Mouse (Mus musculus): ENCODE data around the gene Fam71a. TPM values are rescaled to one million over a fixed set of nuclear protein-coding genes. Genes with fewer than 3 reads are reported as not detected.

Gene Fam71a
- total and polyA plus RNA-seq, 2 experiments from 2014 or later: not detected

DNA sequence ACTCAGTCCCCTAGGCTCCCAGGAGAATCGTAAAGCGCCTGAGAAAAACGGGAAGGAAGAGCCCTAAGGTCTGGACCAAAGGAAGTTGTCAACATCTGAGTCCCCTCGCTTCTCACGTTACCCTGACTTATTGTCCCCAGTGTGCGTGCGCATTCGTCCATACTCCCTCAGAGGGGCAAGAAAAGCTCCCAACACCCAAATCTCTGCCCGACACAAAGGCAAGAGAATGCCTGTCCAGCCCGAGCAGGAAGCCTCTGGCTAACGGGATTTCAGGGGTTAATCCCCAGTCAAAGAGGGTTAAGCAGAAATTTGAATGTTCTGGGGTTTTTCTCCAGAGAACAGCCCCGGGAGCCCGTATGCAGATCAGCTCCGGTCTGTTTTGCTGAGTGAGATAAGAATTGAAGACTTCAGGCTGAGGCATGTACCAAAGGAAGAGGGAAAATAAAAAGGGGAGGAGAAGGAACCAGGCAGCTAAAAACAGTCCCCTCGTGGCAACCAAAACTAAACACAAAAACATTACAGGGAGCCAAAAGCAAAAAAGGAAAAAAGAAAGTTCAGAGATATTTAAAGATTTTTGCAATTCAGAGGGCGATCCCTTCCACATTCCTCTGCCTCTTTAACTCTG, 21.3 kb upstream of the Fam71a start:
- no peaks in the 10 kb centered on the region for H3K9me3 ChIP-seq (ENCODE audit: low read length)
- H3K36me3 ChIP-seq (ENCODE audit: insufficient read depth): no peaks in the 10 kb centered on the region
- peak overlapping the region; percentile 96 for H3K4me2 ChIP-seq (ENCODE audit: low read depth)
- peak overlapping the region; percentile 8; the same call in 1 of the 2 replicates for H3K4me3 ChIP-seq (ENCODE audit: low read depth, low read length)
- H3K9ac ChIP-seq: no peak overlapping the region
- WGBS: under 1% methylated on average over 16 of the region's 16 CpGs
- peaks cover 20% of the 10 kb centered on the region for H3K4me1 ChIP-seq (ENCODE audit: insufficient read depth)
- peaks cover 72% of the 10 kb centered on the region for H3K27me3 ChIP-seq (ENCODE audit: insufficient read depth, low read length)
- no peak for TF ChIP-seq CTCF (IDR thresholded peaks at IDR 0.05; ENCODE audit: low read depth)
- peak; percentile 13 for DNase-seq
- no peak for ATAC-seq
- H3K27ac ChIP-seq (ENCODE audit: low read depth, low read length): no peak overlapping the region

DNA sequence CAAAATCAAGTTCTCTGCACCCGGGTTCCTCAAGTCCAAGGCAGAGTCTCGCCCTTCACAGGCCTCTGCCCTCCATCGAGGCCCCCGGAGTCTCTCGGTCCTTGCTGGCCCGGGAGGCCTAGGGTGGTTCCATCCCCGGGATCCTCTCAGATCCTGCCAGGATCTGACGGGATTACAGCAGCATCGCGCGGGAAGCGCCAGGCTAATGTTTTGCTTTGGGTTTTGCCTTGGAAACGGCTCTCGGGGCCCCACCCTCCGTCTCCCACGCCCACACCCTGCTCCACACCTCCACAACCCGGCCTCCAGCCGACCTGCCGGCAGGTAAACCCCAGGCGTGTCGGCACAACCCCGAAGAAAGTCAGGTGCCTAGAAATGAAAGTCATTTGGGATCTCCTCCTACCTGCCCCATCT, 20.2 kb upstream of the Fam71a start:
- 1% methylated on average over 22 of the region's 22 CpGs for WGBS
- ATAC-seq: no peak

DNA sequence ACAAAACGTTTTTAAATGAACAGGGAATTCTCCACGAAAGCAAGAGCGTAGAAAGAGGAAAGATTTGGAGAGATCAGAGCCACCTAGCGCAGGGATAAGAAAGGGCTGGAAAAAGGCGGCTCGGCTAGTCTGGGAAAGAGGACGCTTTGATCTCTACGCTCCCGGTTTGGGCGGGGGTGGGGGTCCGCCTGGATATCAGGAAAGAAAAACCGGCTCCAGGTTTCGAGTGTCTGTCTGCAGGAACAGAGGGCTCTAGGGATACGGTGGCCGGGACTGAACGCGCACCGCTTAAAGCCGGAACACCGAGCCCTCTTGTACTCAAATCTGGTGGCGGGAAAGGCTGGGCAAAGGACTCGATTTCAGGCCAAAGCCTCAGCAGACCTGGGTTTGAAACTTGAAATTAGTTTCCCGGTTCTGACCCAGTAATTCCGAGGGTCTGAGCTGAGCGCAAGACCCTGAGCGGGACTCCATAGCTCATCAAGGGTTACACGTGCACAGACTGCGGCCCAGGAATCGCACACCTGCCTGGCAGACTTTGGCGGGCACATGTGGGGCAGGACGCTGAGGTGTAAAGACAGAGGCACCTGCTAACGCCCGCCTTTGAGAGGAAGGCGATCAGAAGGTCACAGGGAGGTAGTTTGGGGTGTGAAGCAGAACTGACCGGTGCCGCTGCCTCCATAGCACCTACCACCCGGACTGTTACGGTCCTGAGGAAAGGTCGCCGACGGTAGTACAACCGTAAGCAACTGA, 19.6 kb upstream of the Fam71a start:
- H3K9me3 ChIP-seq (ENCODE audit: low read length): no peaks in the 10 kb centered on the region
- H3K4me3 ChIP-seq (ENCODE audit: low read depth, low read length): peak overlapping the region; percentile 49
- 0 out of 2 replicates have a peak overlapping the region, but pooled peaks have one; percentile 14 for H3K9ac ChIP-seq
- H3K4me2 ChIP-seq (ENCODE audit: low read depth): peak overlapping the region; percentile 96
- H3K27ac ChIP-seq (ENCODE audit: low read depth, low read length): no peak overlapping the region
- peaks cover 20% of the 10 kb centered on the region for H3K4me1 ChIP-seq (ENCODE audit: insufficient read depth)
- no peaks in the 10 kb centered on the region for H3K36me3 ChIP-seq (ENCODE audit: insufficient read depth)
- WGBS: 3% methylated on average over 42 of the region's 42 CpGs
- peak; percentile 51 for TF ChIP-seq CTCF (IDR thresholded peaks at IDR 0.05; ENCODE audit: low read depth)
- DNase-seq (peak; percentile 54), ATAC-seq (peak; percentile 42; the same call in 1 of the 2 replicates)
- H3K27me3 ChIP-seq (ENCODE audit: insufficient read depth, low read length): peaks cover 86% of the 10 kb centered on the region

More for the DNA sequence above, 20.2 kb upstream of the Fam71a start:
- no peak for TF ChIP-seq CTCF (IDR thresholded peaks at IDR 0.05; ENCODE audit: low read depth)
- Histone ChIP-seq H3K27ac (ENCODE audit: low read depth, low read length) (no peak overlapping the region), H3K4me1 (ENCODE audit: insufficient read depth) (peaks cover 20% of the 10 kb centered on the region), H3K9me3 (ENCODE audit: low read length) (no peaks in the 10 kb centered on the region), H3K9ac (no peak overlapping the region), H3K27me3 (ENCODE audit: insufficient read depth, low read length) (peaks cover 81% of the 10 kb centered on the region), H3K36me3 (ENCODE audit: insufficient read depth) (no peaks in the 10 kb centered on the region), H3K4me2 (ENCODE audit: low read depth) (peak overlapping the region; percentile 96), H3K4me3 (ENCODE audit: low read depth, low read length) (peak overlapping the region; percentile 49)
- peak; percentile 23 for DNase-seq

DNA sequence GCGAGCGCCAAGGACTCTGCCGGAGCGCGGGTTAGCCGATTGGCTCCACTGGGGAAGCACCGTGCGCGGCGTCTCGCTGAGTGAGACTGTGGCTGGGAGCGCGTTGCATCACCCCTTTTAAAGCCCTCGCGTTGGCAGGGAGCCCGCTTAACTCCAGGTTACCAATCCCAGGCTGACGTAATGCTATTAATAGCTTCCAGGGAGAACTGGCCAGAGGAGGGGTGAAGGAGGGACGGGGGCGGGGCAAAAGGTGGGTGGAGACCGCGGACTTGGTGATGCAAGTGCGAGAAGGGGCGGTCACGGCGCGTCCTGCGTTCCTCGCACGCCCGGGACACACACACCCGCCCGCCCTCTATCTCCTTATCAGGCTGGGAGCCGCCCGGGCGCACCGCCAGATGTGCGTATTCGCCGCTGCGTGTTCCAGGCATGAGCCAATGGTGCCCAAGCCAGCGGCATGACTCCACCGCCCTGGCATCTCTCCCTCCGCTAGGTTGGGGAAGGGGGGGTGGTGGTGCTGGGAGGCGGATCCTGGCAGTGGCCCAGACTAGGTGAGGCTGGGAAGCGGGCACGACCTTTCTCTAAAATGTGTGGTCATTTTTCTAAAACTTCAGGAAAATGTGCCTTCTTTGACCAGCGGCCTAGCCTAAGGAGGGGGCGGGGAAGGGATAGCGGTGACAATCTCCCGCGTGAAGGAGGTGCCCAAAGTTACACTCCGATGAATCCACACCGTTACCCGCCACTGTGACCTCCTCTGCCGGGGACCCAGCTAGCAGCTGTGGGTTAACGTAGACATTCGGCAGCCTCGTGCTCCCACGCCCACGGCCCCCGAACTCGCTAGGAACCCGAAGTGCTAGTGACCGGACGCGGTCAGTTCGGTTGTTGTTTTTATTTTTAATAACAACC, 18.8 kb upstream of the Fam71a start:
- Histone ChIP-seq H3K27ac (ENCODE audit: low read depth, low read length) (no peak overlapping the region), H3K4me1 (ENCODE audit: insufficient read depth) (peaks cover 20% of the 10 kb centered on the region), H3K4me3 (ENCODE audit: low read depth, low read length) (peak overlapping the region; percentile 49), H3K27me3 (ENCODE audit: insufficient read depth, low read length) (peaks cover 86% of the 10 kb centered on the region), H3K36me3 (ENCODE audit: insufficient read depth) (no peaks in the 10 kb centered on the region), H3K4me2 (ENCODE audit: low read depth) (peak overlapping the region; percentile 96), H3K9me3 (ENCODE audit: low read length) (no peaks in the 10 kb centered on the region), H3K9ac (peak overlapping the region; percentile 33; the same call in 1 of the 2 replicates)
- peak; percentile 82 for DNase-seq
- WGBS: under 1% methylated on average over 67 of the region's 67 CpGs
- peak; percentile 88 for ATAC-seq
- no peak for TF ChIP-seq CTCF (IDR thresholded peaks at IDR 0.05; ENCODE audit: low read depth)

DNA sequence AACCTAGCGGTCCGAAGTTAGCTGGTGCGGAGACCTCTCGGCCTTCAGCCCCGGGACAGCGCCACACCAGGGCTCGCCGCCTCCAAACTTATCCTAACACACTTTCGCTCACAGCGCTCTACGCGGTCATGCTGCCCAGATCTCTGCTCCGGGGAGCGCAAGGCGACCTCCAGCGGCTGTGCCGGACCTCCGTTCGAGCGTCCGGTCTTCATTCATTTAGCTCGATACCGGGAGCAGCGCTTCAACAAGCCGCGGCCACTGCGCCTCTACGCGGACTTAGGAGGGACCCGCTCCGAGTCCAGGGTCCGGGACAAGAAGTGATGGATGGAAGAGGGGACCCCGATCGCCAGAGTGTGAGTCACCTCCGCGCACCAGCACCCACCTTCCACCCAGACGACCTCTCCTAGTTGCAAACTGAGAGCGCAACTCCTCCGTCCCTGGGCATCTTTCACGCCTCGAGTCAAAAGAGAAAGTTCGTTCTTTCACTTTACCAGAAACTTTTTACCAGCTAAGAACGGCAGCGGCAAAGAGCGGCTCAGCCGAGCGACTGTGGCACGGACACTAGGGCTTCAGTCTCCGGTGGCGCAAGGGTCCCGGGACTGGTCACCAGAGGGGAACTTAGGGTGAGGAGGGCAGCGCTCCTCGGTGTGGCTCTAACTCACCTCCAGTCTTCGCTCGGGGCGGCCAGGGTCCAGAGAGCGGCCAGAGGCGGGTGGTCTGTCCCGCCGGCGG, 18.0 kb upstream of the Fam71a start:
- TF ChIP-seq CTCF (IDR thresholded peaks at IDR 0.05; ENCODE audit: low read depth): peak; percentile 46
- Histone ChIP-seq H3K9ac (peak overlapping the region; percentile 33; the same call in 1 of the 2 replicates), H3K4me1 (ENCODE audit: insufficient read depth) (peaks cover 20% of the 10 kb centered on the region), H3K27me3 (ENCODE audit: insufficient read depth, low read length) (peaks cover 81% of the 10 kb centered on the region), H3K36me3 (ENCODE audit: insufficient read depth) (no peaks in the 10 kb centered on the region), H3K9me3 (ENCODE audit: low read length) (no peaks in the 10 kb centered on the region), H3K27ac (ENCODE audit: low read depth, low read length) (no peak overlapping the region), H3K4me3 (ENCODE audit: low read depth, low read length) (peak overlapping the region; percentile 49), H3K4me2 (ENCODE audit: low read depth) (peak overlapping the region; percentile 96)
- ATAC-seq: 0 out of 2 replicates have a peak, but pooled peaks have one; percentile 3
- peak; percentile 29 for DNase-seq
- WGBS: under 1% methylated on average over 61 of the region's 61 CpGs
